Mouse (Mus musculus) erythroid progenitor cell, adult 5-6 weeks (primary cell): Measurements from ENCODE around the gene Tmigd1. TPM values are rescaled to one million over a fixed set of nuclear protein-coding genes. Genes with fewer than 3 reads are reported as not detected.

Source experiments
- ATAC-seq: replicated peaks from 2 replicates; pipeline ENCODE4 v1.8.0; 2016; ENCODE audit warnings: moderate number of reproducible peaks, mild to moderate bottlenecking, moderate TSS enrichment, inconsistent platforms; ENCODE audit not compliant: poor library complexity, low FRiP score, severe bottlenecking
- total RNA-seq, 2 experiments: library from RNA; stranded (forward) in 1 of 2; stranded (reverse) in 1 of 2; fragments of 150-400 nt in 1 of 2; fragments of 186-747, 209-891 nt in 1 of 2; gene quantifications; 2 replicates each; pipeline versions ENCODE4 v1.2.3 to v1.2.4; 2015 to 2017; ENCODE audit warnings: low replicate concordance in 2 of 2

Tmigd1 gene
- total RNA-seq (2015; ENCODE audit: low replicate concordance) (not detected in 2 replicates), total RNA-seq (2017; ENCODE audit: low replicate concordance) (not detected in 2 replicates)

DNA sequence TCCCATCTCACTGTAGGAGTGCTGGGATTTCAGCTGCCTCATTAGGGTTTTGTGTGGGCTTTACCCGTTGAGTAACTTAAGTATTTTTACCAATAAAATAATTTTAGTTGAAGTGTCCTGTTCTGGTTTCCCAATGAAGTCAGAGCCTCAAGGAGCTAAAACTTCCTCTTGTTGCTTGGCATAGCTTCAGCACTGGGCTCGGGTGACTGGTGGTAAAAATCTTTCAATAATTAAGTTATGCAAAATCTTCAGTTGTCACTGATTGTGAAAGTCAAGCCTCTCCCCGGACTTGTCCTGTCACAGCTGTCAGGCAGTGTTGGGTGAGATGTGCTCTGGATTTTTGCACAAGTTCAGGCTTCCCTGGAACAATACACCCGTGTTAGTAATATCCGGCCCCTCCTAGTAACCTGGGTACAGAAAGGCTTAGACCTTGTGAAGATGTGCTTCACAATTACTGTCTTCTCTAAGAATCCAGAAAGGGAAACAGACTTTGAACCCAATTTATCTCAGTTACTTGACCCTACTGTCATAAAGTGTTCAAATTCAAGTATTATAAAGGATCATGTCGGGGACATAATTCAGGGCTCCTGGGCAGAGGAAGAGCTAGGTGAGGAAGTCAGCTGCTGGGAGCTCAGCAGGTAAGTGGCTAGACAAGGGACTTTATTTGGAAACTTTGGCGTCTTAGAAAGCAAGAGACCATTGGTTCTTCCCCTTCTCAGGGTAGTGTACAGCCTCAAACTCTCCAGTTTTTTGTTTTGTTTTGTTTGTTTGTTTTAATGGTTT lies at the start of gene Tmigd1:
Tmigd1 (plus strand) TSS at position 581 of the 783 bp plus-strand sequence.
- no peak for ATAC-seq

- no peak for ATAC-seq
These were observed 47.3 kb upstream of the Tmigd1 start for GRCm38 (mm10) chr11:76854475-76855341.

DNA sequence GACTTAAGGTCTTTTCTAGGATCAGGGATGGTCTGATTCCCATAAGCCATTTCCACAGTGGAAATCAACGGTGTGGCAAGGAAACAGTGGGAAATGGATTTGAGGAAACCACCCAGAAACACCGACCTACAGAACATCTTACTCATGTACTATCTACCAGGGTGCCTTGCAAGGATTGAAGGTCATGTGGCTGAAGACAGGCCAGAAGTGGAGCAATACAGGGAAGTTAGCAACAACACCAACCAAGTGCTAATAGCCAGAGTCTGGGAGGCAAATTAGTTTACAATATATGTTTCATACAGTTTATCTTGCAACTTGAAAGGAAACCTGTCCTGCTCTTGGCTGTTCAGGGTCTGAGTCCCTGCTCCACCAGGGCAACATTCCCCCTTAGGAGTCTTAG lies 45.4 kb upstream of the Tmigd1 start:
- ATAC-seq: no peak

DNA sequence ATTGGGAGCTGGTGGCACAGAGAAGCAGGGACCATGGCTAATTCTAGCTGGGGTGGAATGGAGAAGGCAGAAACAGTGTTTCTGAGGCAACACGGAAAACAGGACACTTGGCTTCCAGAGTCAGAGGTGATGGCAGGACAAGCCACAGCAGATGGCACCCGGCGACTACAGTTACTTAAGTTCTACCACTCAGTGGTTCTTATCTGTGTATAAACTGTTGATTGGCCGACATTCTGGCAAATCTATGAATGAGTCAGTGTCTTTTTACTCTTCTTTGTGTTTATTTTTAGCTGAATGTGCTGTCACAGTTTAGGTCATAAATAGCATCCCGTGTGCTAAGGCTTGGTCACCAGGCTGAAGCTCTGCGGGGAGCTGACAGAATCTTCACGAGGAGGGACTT lies 44.8 kb upstream of the Tmigd1 start:
- ATAC-seq: no peak

- no peak for ATAC-seq
These were observed 43.2 kb upstream of the Tmigd1 start for GRCm38 (mm10) chr11:76858781-76859180.

- no peak for ATAC-seq
These were observed 42.7 kb upstream of the Tmigd1 start for GRCm38 (mm10) chr11:76859261-76859660.

GRCm38 (mm10) chr11:76861185-76861584 lies 40.8 kb upstream of the Tmigd1 start:
- no peak for ATAC-seq

DNA sequence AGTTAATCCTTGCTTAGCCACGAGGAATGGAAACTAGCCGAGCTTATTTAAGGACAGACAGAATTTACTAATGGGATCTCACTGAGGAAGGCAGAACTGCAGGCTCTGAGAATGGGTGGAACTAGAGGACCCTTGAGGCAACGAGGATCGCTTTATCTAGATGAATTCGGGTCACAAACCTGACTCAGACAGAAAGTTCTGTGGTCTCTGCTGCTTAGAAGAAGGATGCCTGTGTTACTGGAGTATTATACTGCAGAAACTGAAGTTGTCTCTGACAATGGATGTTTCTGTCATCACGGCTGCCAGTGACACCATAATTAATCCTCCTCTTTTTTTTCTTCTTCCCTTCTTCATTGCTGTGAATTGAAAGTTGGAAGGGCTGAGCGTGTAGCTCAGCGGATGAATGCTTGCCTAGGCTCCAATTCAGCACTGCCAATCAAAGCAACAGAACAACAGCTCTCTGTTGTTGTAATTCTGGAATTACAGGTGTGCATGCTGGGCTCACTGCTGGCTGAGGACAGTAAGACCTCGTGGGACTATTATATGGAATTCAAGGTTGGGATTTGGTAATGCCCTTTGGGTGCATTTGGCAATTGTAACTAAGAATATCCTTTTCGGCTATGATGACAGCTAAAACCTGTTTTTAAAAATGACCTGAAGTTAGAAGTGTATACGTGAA lies 29.3 kb upstream of the Tmigd1 start:
- ATAC-seq: no peak

GRCm38 (mm10) chr11:76873865-76874264 lies 28.1 kb upstream of the Tmigd1 start:
- ATAC-seq: no peak

- no peak for ATAC-seq
These were observed 27.2 kb upstream of the Tmigd1 start for GRCm38 (mm10) chr11:76874766-76875165.

GRCm38 (mm10) chr11:76879816-76880215 lies 22.1 kb upstream of the Tmigd1 start:
- ATAC-seq: no peak

DNA sequence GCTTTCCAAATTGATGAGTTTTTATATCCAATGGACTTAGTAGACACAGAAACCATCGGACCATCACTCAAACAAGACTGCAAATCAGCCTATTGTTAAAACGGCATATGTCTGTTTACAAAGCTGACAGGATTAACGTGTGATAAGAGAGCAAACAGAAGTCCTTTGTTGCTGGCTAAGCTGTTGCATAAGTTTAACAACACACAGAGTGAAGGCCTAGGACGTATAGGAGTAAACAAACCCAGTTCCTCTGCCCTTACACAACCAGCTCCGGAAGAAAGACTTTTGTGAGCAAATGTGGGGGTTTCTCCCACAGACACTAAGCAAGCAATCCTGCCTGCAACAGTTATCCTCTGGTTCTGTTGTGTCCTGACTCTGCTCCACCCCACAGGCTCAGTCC lies 17.5 kb upstream of the Tmigd1 start:
- no peak for ATAC-seq

GRCm38 (mm10) chr11:76889339-76890164 lies 12.4 kb upstream of the Tmigd1 start:
- ATAC-seq: no peak

GRCm38 (mm10) chr11:76891171-76891570 lies 10.8 kb upstream of the Tmigd1 start:
- no peak for ATAC-seq

GRCm38 (mm10) chr11:76891738-76892349 lies 10.1 kb upstream of the Tmigd1 start:
- no peak for ATAC-seq

DNA sequence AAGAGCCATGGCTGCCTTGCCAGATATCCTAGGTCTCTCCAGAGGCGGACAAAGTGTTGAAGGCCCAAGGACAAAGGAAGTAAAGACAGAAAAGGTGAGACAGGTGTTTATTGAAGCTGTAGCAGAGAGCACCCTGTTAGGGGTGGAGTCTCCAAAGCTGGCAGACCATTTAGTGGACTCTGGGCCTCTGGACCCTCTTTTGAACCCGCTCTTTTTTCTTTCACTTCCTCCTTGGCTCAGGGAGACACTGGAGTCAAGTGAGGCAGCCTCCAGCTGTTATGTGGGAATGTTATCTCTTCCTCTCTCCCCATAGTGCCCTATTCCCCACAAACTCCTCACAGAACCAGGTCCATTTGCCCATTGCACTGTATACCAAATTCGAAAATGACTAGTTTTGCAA lies 9.0 kb upstream of the Tmigd1 start:
- no peak for ATAC-seq

- ATAC-seq: no peak
These were observed 8.4 kb upstream of the Tmigd1 start for GRCm38 (mm10) chr11:76893570-76893969.

GRCm38 (mm10) chr11:76894240-76894639 lies 7.7 kb upstream of the Tmigd1 start:
- ATAC-seq: no peak

DNA sequence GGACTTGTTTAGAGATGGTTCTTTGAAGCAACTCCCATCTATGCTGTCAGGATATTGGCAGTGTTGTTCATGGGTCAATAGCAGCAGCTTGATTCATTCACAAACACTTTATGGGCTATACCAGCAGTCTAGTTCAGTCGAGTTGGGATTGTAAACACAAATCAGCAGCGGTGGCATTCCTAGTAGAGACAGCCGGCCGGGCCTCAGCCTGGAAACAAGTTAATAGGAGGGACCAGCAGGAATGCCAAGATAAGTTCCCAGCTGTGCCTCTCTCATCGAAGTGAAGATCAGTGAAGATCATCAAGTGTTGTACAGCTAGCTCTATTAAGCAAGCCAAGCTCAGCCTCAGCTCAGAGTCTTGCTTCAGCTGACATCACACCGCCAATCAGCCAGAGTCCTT lies 5.6 kb upstream of the Tmigd1 start:
- ATAC-seq: no peak
